Mouse (Mus musculus) MEL (cell line): ENCODE results near the gene Inpp5a. TPM values are rescaled to one million over a fixed set of nuclear protein-coding genes. Genes with fewer than 3 reads are reported as not detected.

ENCODE experiments used
- DNase-seq: peaks from one replicate; pipeline ENCODE4 v3.0.0; 2011; ENCODE audit warnings: low read depth, low spot score
- H3K27ac ChIP-seq: 2 replicates; pipeline ENCODE4 v1.5.1; 2012; ENCODE audit warnings: low read depth, mild to moderate bottlenecking, control low read depth, low read length, moderate library complexity; ENCODE audit not compliant: control insufficient read depth
- H3K27me3 ChIP-seq, 2 experiments: fragments of 150-350 bp in 1 of 2; sonication (generic) in 1 of 2; 2 replicates each; pipeline ENCODE4 v1.6.1; 2012; ENCODE audit warnings: low read length in 2 of 2, mild to moderate bottlenecking in 2 of 2, improper control_type of control experiment in 1 of 2, moderate library complexity in 1 of 2; ENCODE audit not compliant: insufficient read depth in 2 of 2, control insufficient read depth in 1 of 2
- H3K36me3 ChIP-seq, 2 experiments: 2 replicates each; pipeline ENCODE4 v1.6.1; 2012 to 2014; ENCODE audit warnings: low read length in 2 of 2, improper control_type of control experiment in 1 of 2, inconsistent platforms in 1 of 2, mild to moderate bottlenecking in 1 of 2; ENCODE audit not compliant: insufficient read depth in 2 of 2, control insufficient read depth in 1 of 2
- H3K4me1 ChIP-seq, 2 experiments: fragments of 150-350 bp in 1 of 2; sonication (generic) in 1 of 2; 2 replicates each; pipeline ENCODE4 v1.6.1; 2012; ENCODE audit warnings: low read length in 2 of 2, improper control_type of control experiment in 1 of 2, mild to moderate bottlenecking in 1 of 2; ENCODE audit not compliant: insufficient read depth in 2 of 2, control insufficient read depth in 1 of 2
- H3K4me3 ChIP-seq, 2 experiments: fragments of 150-350 bp in 1 of 2; sonication (generic) in 1 of 2; 2 replicates each; pipeline ENCODE4 v1.5.1; 2012; ENCODE audit warnings: low read depth in 2 of 2, low read length in 2 of 2, mild to moderate bottlenecking in 2 of 2, moderate library complexity in 2 of 2, control low read depth in 1 of 2, improper control_type of control experiment in 1 of 2; ENCODE audit not compliant: control insufficient read depth in 1 of 2, insufficient read depth in 1 of 2
- H3K79me2 ChIP-seq: 2 replicates; pipeline ENCODE4 v1.6.1; 2012; ENCODE audit warnings: mild to moderate bottlenecking, low read length, moderate library complexity; ENCODE audit not compliant: control insufficient read depth, poor library complexity, insufficient read depth
- H3K9ac ChIP-seq: 2 replicates; pipeline ENCODE4 v1.6.1; 2012; ENCODE audit warnings: low read depth, mild to moderate bottlenecking, control low read depth, low read length, moderate library complexity; ENCODE audit not compliant: control insufficient read depth, poor library complexity, severe bottlenecking
- H3K9me3 ChIP-seq: fragments of 150-350 bp; sonication (generic); replicated peaks from 2 replicates; pipeline ENCODE4 v1.6.1; 2012; ENCODE audit warnings: mild to moderate bottlenecking, low read length, improper control_type of control experiment, moderate library complexity; ENCODE audit not compliant: insufficient read depth
- BHLHE40 ChIP-seq: IDR thresholded peaks from 2 replicates; pipeline ENCODE4 v1.6.1; 2012; ENCODE audit warnings: low read depth, mild to moderate bottlenecking, inconsistent platforms, low read length, improper control_type of control experiment, borderline replicate concordance
- E2F4 ChIP-seq: IDR thresholded peaks from 2 replicates; pipeline ENCODE4 v1.6.1; 2011; ENCODE audit warnings: low read depth, low read length, improper control_type of control experiment, borderline replicate concordance
- ETS1 ChIP-seq: IDR thresholded peaks from 2 replicates; pipeline ENCODE4 v1.6.1; 2012; ENCODE audit warnings: low read depth, mild to moderate bottlenecking, inconsistent platforms, low read length, improper control_type of control experiment, moderate library complexity
- KAT2A ChIP-seq: conservative IDR thresholded peaks from 2 replicates; pipeline ENCODE4 v1.6.1; 2012; ENCODE audit warnings: low read depth, low read length, improper control_type of control experiment, inconsistent platforms
- MEF2A ChIP-seq: IDR thresholded peaks from 2 replicates; pipeline ENCODE4 v1.6.1; 2014; ENCODE audit warnings: low read depth, mild to moderate bottlenecking, inconsistent platforms, low read length, improper control_type of control experiment; ENCODE audit not compliant: poor library complexity, insufficient replicate concordance, severe bottlenecking; ENCODE audit errors: extremely low read depth
- MYB ChIP-seq: IDR thresholded peaks from 2 replicates; pipeline ENCODE4 v1.6.1; 2011; ENCODE audit warnings: mild to moderate bottlenecking, low read depth, low read length, improper control_type of control experiment
- MYC ChIP-seq: IDR thresholded peaks from 2 replicates; pipeline ENCODE4 v1.6.1; 2011; ENCODE audit warnings: low read depth, mild to moderate bottlenecking, low read length, improper control_type of control experiment, moderate library complexity
- NELFE ChIP-seq: IDR thresholded peaks from 2 replicates; pipeline ENCODE4 v1.6.1; 2011; ENCODE audit warnings: low read depth, low read length, improper control_type of control experiment
- POLR2AphosphoS2 ChIP-seq: IDR thresholded peaks from 2 replicates; pipeline ENCODE4 v1.6.1; 2011; ENCODE audit warnings: low read length, improper control_type of control experiment
- SIN3A ChIP-seq: IDR thresholded peaks from 2 replicates; pipeline ENCODE4 v1.6.1; 2012; ENCODE audit warnings: low read length, improper control_type of control experiment, inconsistent platforms
- SMC3 ChIP-seq: IDR thresholded peaks from 2 replicates; pipeline ENCODE4 v1.6.1; 2011; ENCODE audit warnings: low read depth, low read length, improper control_type of control experiment
- TAL1 ChIP-seq: IDR thresholded peaks from 2 replicates; pipeline ENCODE4 v1.6.1; 2012; ENCODE audit warnings: mild to moderate bottlenecking, inconsistent platforms, low read length, moderate library complexity, mixed read lengths
- TCF12 ChIP-seq: IDR thresholded peaks from 2 replicates; pipeline ENCODE4 v1.6.1; 2014; ENCODE audit warnings: low read depth, mild to moderate bottlenecking, inconsistent platforms, low read length, improper control_type of control experiment, moderate library complexity
- UBTF ChIP-seq: IDR thresholded peaks from 2 replicates; pipeline ENCODE4 v1.6.1; 2012; ENCODE audit warnings: low read depth, mild to moderate bottlenecking, inconsistent platforms, low read length, improper control_type of control experiment, moderate library complexity, borderline replicate concordance; ENCODE audit not compliant: insufficient read depth
- ZMIZ1 ChIP-seq: IDR thresholded peaks from 2 replicates; pipeline ENCODE4 v1.6.1; 2012; ENCODE audit warnings: low read depth, mild to moderate bottlenecking, inconsistent platforms, low read length, improper control_type of control experiment, moderate library complexity
- polyA plus RNA-seq, 2 experiments: library from polyadenylated mRNA; stranded (reverse) in 1 of 2; unstranded in 1 of 2; fragments of >175 nt in 1 of 2; fragments of >200 nt in 1 of 2; gene quantifications; 2 replicates each; pipeline versions ENCODE4 v1.2.1 to v1.2.4; 2012; ENCODE audit warnings: low replicate concordance in 2 of 2, low read depth in 1 of 2; ENCODE audit not compliant: insufficient read length in 2 of 2, insufficient read depth in 1 of 2, missing spikeins in 1 of 2
- total RNA-seq: library from RNA; depleted of rRNA; stranded (reverse); fragments of 300-350 nt; gene quantifications from 2 replicates; pipeline ENCODE4 v1.2.3, GENCODE M21; 2012

Gene Inpp5a
- total and polyA plus RNA-seq, 3 experiments = 5.7 to 14.4 TPM; not detected in 1

- Histone ChIP-seq H3K27ac (no peak overlapping the region), H3K36me3 (peaks cover 0 to 28% of the 10 kb centered on the region in 2 experiments; a peak in 2 of 4 replicates), H3K27me3 (no peaks in the 10 kb centered on the region), H3K4me3 (no peak overlapping the region), H3K4me1 (peaks cover 19 to 31% of the 10 kb centered on the region in 2 experiments), H3K9me3 (no peaks in the 10 kb centered on the region)
- no peak for TF ChIP-seq SIN3A
- no peak for TF ChIP-seq POLR2AphosphoS2
- TF ChIP-seq BHLHE40 = no peak
- TF ChIP-seq ZMIZ1 = no peak
- TF ChIP-seq NELFE = no peak
- no peak for TF ChIP-seq UBTF
- TF ChIP-seq KAT2A = no peak
- TF ChIP-seq TAL1 = no peak
- TF ChIP-seq TCF12 = no peak
- no peak for TF ChIP-seq SMC3
- no peak for TF ChIP-seq ETS1
- no peak for TF ChIP-seq MEF2A
- TF ChIP-seq, all 39 proteins: peak for 0
- Histone ChIP-seq H3K79me2 (no peaks in the 10 kb centered on the region; the same call in 1 of the 2 replicates), H3K9ac (no peak overlapping the region)
- no peak for DNase-seq
These were observed 79.5 kb downstream of the Inpp5a start for GRCm38 (mm10) chr7:139468440-139468839.

DNA sequence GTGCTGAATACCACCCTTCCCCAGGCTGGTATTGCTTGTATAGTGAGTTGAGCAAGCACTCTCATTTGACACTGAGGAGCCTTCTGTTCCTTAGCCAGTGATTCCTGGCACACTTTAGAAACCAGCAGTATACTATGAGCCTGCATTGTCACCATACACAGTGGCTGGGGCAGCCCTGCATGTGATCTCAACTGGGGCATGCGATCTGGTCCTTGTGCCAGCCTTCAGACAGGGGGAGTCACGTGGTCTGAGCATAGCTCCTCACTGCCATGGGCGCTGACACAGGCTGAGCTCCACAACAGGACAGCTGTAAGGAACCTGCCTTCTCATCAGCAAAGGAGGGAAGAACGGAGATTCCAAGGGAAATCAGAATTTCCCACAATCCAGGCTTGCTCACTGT is 80.5 kb downstream of the Inpp5a start:
- TF ChIP-seq TAL1 (no peak), NELFE (no peak), ETS1 (no peak), MYC (no peak), POLR2AphosphoS2 (no peak), MYB (no peak), KAT2A (no peak), MEF2A (no peak), E2F4 (no peak)
- H3K9ac ChIP-seq = no peak overlapping the region
- no peaks in the 10 kb centered on the region for H3K27me3 ChIP-seq
- no peaks in the 10 kb centered on the region for H3K9me3 ChIP-seq
- H3K79me2 ChIP-seq = no peaks in the 10 kb centered on the region; the same call in 1 of the 2 replicates
- DNase-seq = no peak
- peaks cover 19 to 31% of the 10 kb centered on the region in 2 experiments for H3K4me1 ChIP-seq
- H3K4me3 ChIP-seq = no peak overlapping the region
- no peak overlapping the region for H3K27ac ChIP-seq
- H3K36me3 ChIP-seq = peaks cover 0 to 28% of the 10 kb centered on the region in 2 experiments; a peak in 2 of 4 replicates
